Mouse (Mus musculus): ENCODE results near the gene Zfp850. TPM values are rescaled to one million over a fixed set of nuclear protein-coding genes. Genes with fewer than 3 reads are reported as not detected.
"Not testable (repeated sequence)": the region's sequence is repeated elsewhere in the genome, so short reads cannot be mapped to it uniquely, and the experiment has no call there.

The Zfp850 gene
- total and polyA plus RNA-seq, 3 experiments = 8.9 to 16.7 (median 13.7) TPM

GRCm38 (mm10) chr7:27978683-27979528, 35.0 kb downstream of the Zfp850 start, which contains the start of gene Zfp780b (continued):
- TF ChIP-seq MYC (IDR thresholded peaks at IDR 0.05; ENCODE audit: low read depth, low read length) (peak; percentile 59), ZMIZ1 (IDR thresholded peaks at IDR 0.05; ENCODE audit: low read depth, low read length) (no peak)

DNA sequence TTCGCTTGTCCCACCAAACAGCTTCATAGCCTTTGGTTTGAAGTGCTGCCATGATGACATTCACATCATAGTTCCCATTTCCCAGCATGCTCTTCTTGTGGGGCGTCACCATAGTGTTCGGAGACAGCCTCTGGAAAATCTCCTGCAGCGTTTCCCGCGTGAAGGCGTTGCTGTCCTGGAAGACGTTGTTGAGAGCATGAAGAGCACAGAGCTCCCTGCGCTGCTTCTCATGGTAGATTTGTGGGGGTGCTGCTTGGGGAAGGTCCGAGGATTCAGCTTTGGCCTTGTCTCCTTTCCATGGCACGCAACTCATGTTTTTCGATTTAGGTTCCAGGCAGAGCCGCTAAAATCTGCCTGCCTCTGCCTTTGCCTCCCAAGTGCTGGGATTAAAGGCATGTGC, 64.5 kb downstream of the Zfp850 start:
- DNase-seq (ENCODE audit: extremely low read depth); H3K36me3 ChIP-seq (replicated peaks in 1 of 2; ENCODE audit: control insufficient read depth in 1 of 2, insufficient read depth in 1 of 2, low read length in 1 of 2); H3K4me1 ChIP-seq (ENCODE audit: control insufficient read depth in 1 of 2, insufficient read depth in 2 of 2); H3K9me3 ChIP-seq (replicated peaks; ENCODE audit: low read length); H3K9ac ChIP-seq (ENCODE audit: insufficient read depth, low read depth); H3K79me2 ChIP-seq (replicated peaks; ENCODE audit: control insufficient read depth, extremely low read depth, insufficient read depth, poor library complexity, severe bottlenecking); H3K27me3 ChIP-seq (replicated peaks); H3K4me3 ChIP-seq (replicated peaks in 1 of 3; ENCODE audit: low read depth in 2 of 3, low read length in 2 of 3, poor library complexity in 1 of 3); dilution Hi-C loops (cut with MboI; ENCODE audit: extremely low pct_ligation_motif_present, extremely low pct_unique_long_range_greater_than_20kb, low sequenced_read_pairs); H3K4me2 ChIP-seq (ENCODE audit: insufficient read depth, low read depth, poor library complexity, severe bottlenecking); H3K27ac ChIP-seq (ENCODE audit: insufficient read depth, low read depth): not testable (repeated sequence)
- in situ Hi-C loops (cut with MboI; ENCODE audit: low pct_ligation_motif_present, low pct_unique_long_range_greater_than_20kb, low sequenced_read_pairs) = loop anchor here (25.0 kb wide), 1 partner anchor 112 kb away; the partner anchor contains the start of gene Zfp59

- H3K79me2 ChIP-seq (replicated peaks; ENCODE audit: control insufficient read depth, extremely low read depth, insufficient read depth, poor library complexity, severe bottlenecking); H3K27me3 ChIP-seq (replicated peaks); dilution Hi-C loops (cut with MboI; ENCODE audit: extremely low pct_ligation_motif_present, extremely low pct_unique_long_range_greater_than_20kb, low sequenced_read_pairs); H3K4me2 ChIP-seq (ENCODE audit: insufficient read depth, low read depth, poor library complexity, severe bottlenecking); H3K9ac ChIP-seq (ENCODE audit: insufficient read depth, low read depth); H3K9me3 ChIP-seq (replicated peaks; ENCODE audit: low read length); H3K36me3 ChIP-seq (replicated peaks in 1 of 2; ENCODE audit: control insufficient read depth in 1 of 2, insufficient read depth in 1 of 2, low read length in 1 of 2); H3K4me1 ChIP-seq (ENCODE audit: control insufficient read depth in 1 of 2, insufficient read depth in 2 of 2); DNase-seq (ENCODE audit: extremely low read depth); H3K27ac ChIP-seq (ENCODE audit: insufficient read depth, low read depth); H3K4me3 ChIP-seq (replicated peaks in 1 of 3; ENCODE audit: low read depth in 2 of 3, low read length in 2 of 3, poor library complexity in 1 of 3): not testable (repeated sequence)
- in situ Hi-C loops (cut with MboI; ENCODE audit: low pct_ligation_motif_present, low pct_unique_long_range_greater_than_20kb, low sequenced_read_pairs) = loop anchor here (25.0 kb wide), 1 partner anchor 105 kb away; the partner anchor contains the start of gene Zfp59
- TF ChIP-seq CTCF (conservative IDR thresholded peaks at IDR 0.05 in 1 of 2, IDR thresholded peaks at IDR 0.05 in 1 of 2; ENCODE audit: low read depth in 2 of 2, low read length in 2 of 2) (peak; percentile 21 to 29; a peak in 2 of 4 replicates), NRF1 (IDR thresholded peaks at IDR 0.05; ENCODE audit: low read depth, low read length) (0 out of 2 replicates have a peak, but pooled peaks have one; percentile 23)
These were observed 72.0 kb downstream of the Zfp850 start for GRCm38 (mm10) chr7:27941869-27942268.

Other genes starting within 250 kb of the Zfp850 start
- 3.6 and 3.9 TPM in 2 replicates for gene Zfp626, start 206.9 kb downstream of the Zfp850 start, total RNA-seq (2012; rRNA removed)
- 5.5 and 6.5 TPM in 2 replicates for gene Zfp626, start 206.9 kb downstream of the Zfp850 start, total RNA-seq (2014; rRNA removed)
- gene Zfp626, start 206.9 kb downstream of the Zfp850 start, polyA plus RNA-seq (2012; ENCODE audit: insufficient read length, low read depth) = 3.6 and 4.4 TPM in 2 replicates
- 4.0 and 5.0 TPM in 2 replicates for gene Zfp59, start 175.5 kb downstream of the Zfp850 start, total RNA-seq (2012; rRNA removed)
- 5.9 and 6.5 TPM in 2 replicates for gene Zfp59, start 175.5 kb downstream of the Zfp850 start, total RNA-seq (2014; rRNA removed)
- 3.4 and 4.0 TPM in 2 replicates for gene Zfp59, start 175.5 kb downstream of the Zfp850 start, polyA plus RNA-seq (2012; ENCODE audit: insufficient read length, low read depth)
- gene Zfp607a, start 156.6 kb downstream of the Zfp850 start, total RNA-seq (2012; rRNA removed) = 7.0 and 7.8 TPM in 2 replicates
- gene Zfp607a, start 156.6 kb downstream of the Zfp850 start, total RNA-seq (2014; rRNA removed) = 5.7 and 5.8 TPM in 2 replicates
- gene Zfp607a, start 156.6 kb downstream of the Zfp850 start, polyA plus RNA-seq (2012; ENCODE audit: insufficient read length, low read depth) = 6.7 and 6.8 TPM in 2 replicates
- 3.9 and 5.0 TPM in 2 replicates for gene Zfp974, start 84.7 kb downstream of the Zfp850 start, total RNA-seq (2012; rRNA removed)
- 2.3 TPM in 2 replicates for gene Zfp974, start 84.7 kb downstream of the Zfp850 start, total RNA-seq (2014; rRNA removed)
- gene Zfp974, start 84.7 kb downstream of the Zfp850 start, polyA plus RNA-seq (2012; ENCODE audit: insufficient read length, low read depth) = 2.3 and 4.1 TPM in 2 replicates
- gene Zfp780b, start 34.9 kb downstream of the Zfp850 start, total RNA-seq (2012; rRNA removed) = 9.3 and 10.0 TPM in 2 replicates
- gene Zfp780b, start 34.9 kb downstream of the Zfp850 start, total RNA-seq (2014; rRNA removed) = 7.1 and 7.8 TPM in 2 replicates
- gene Zfp780b, start 34.9 kb downstream of the Zfp850 start, polyA plus RNA-seq (2012; ENCODE audit: insufficient read length, low read depth) = 4.6 and 4.9 TPM in 2 replicates
- gene Psmc4, start 36.0 kb upstream of the Zfp850 start, total RNA-seq (2012; rRNA removed) = 211 and 287 TPM in 2 replicates
- gene Psmc4, start 36.0 kb upstream of the Zfp850 start, total RNA-seq (2014; rRNA removed) = 258 and 290 TPM in 2 replicates
- 250 and 272 TPM in 2 replicates for gene Psmc4, start 36.0 kb upstream of the Zfp850 start, polyA plus RNA-seq (2012; ENCODE audit: insufficient read length, low read depth)
- gene Fcgbp, start 57.1 kb upstream of the Zfp850 start, total RNA-seq (2012; rRNA removed) = not detected in 2 replicates
- gene Fcgbp, start 57.1 kb upstream of the Zfp850 start, total RNA-seq (2014; rRNA removed) = not detected in 2 replicates
- gene Fcgbp, start 57.1 kb upstream of the Zfp850 start, polyA plus RNA-seq (2012; ENCODE audit: insufficient read length, low read depth) = not detected in 2 replicates
- 0.34 and 0.64 TPM in 2 replicates for gene 9530053A07Rik, start 115.4 kb upstream of the Zfp850 start, total RNA-seq (2012; rRNA removed)
- gene 9530053A07Rik, start 115.4 kb upstream of the Zfp850 start, total RNA-seq (2014; rRNA removed) = 0.05 and 0.07 TPM in 2 replicates
- 0.03 and 0.08 TPM in 2 replicates for gene 9530053A07Rik, start 115.4 kb upstream of the Zfp850 start, polyA plus RNA-seq (2012; ENCODE audit: insufficient read length, low read depth)
- 180 and 214 TPM in 2 replicates for gene Fbl, start 155.6 kb upstream of the Zfp850 start, total RNA-seq (2012; rRNA removed)
- 140 and 151 TPM in 2 replicates for gene Fbl, start 155.6 kb upstream of the Zfp850 start, total RNA-seq (2014; rRNA removed)
- 426 and 516 TPM in 2 replicates for gene Fbl, start 155.6 kb upstream of the Zfp850 start, polyA plus RNA-seq (2012; ENCODE audit: insufficient read length, low read depth)
- gene Dyrk1b, start 165.4 kb upstream of the Zfp850 start, total RNA-seq (2012; rRNA removed) = 0.47 and 0.67 TPM in 2 replicates
- 0.26 TPM in 1 of 2 replicates, not detected in the other for gene Dyrk1b, start 165.4 kb upstream of the Zfp850 start, total RNA-seq (2014; rRNA removed)
- gene Dyrk1b, start 165.4 kb upstream of the Zfp850 start, polyA plus RNA-seq (2012; ENCODE audit: insufficient read length, low read depth) = 0.51 and 0.60 TPM in 2 replicates